Mouse (Mus musculus): ENCODE data around the gene Eif3a.

Gene Eif3a
- long read RNA-seq, experiment 1, full-length matches to known transcripts, result 6 of 145 reads
- long read RNA-seq, experiment 1, partial matches to known transcripts, result 130 of 145 reads
- long read RNA-seq, experiment 1, other reads (novel, unspliced or antisense), result 9 of 145 reads
- long read RNA-seq, experiment 2, full-length matches to known transcripts, result 1 of 154 reads
- long read RNA-seq, experiment 2, partial matches to known transcripts, result 145 of 154 reads
- long read RNA-seq, experiment 2, other reads (novel, unspliced or antisense), result 8 of 154 reads

DNA sequence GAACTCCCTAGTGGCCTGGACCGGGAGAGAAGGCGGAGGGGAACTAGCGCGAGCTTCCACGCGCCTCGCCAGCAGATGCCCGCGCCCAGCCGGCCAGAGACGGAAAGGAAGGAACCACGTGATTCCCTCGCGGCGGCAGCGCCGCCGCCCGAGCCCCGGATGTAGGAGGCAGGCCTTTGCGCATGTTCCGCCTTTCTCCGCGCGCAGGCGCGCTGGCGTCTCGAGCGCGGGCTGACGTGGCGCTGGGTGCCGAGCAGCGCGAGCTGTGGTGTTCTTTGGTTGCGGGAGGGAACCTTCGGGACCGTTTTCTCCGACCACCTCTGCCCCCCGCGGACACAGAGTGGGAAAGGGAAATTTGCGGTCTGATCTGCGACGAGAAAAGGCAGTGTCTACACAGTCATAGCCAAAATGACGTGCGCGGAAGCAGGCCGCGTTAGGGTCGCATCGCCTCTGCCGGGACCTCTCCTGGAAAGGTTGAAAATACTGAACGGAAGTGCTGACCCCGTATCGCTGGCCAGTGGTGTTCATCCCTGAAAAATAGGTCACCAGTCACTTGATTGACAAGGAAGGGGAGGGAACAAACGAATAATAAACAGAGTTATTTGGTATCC lies at the start of gene Eif3a:
Eif3a (minus strand) TSS at position 108 of the 611 bp plus-strand sequence.
- intact Hi-C loops (cut with DNase I), result no loop called here

DNA sequence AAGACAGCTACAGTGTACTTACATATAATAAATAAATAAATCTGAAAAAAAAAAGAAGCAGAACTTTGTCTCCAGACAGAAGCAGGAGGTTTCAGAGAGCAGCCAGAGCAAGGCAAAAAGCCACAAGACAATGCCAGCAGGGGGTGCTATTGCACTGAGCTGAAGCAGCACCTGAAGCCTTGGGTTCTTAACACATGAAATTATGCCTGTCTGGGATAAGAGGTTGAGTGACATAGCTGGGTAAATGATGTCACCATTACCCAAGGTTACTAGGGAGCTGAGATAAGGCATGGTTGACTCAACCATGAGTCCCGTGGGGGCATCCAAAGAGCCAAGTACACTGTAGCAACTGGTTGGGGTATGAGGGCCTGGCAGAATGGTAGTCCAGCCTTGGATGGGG lies 47.3 kb upstream of the Eif3a start:
- intact Hi-C loops (cut with DNase I), result loop anchor here (5.0 kb wide), 2 partner anchors 35 to 260 kb away; partner anchors contain the start of gene Prdx3

GRCm38 (mm10) chr19:60818677-60819076 lies 28.2 kb upstream of the Eif3a start:
- intact Hi-C loops (cut with DNase I), result no loop called here

DNA sequence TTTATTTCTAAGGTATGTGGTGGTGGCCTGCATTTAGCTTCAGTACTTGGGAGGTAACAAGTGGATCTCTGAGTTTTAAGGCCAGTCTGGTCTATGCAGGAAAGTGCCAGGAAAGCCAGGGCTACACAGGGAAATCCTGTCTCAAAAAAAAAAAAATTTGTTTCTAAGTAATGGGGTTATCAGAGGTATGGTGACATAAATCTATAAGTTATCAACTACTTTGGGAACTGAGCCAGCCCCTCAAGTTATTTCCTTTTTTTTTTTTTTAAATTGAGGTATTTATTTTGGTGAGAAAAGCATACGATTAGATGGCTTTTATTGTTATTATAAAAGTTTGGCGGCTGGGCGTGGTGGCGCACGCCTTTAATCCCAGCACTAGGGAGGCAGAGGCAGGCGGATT lies 22.7 kb upstream of the Eif3a start:
- intact Hi-C loops (cut with DNase I), result no loop called here

DNA sequence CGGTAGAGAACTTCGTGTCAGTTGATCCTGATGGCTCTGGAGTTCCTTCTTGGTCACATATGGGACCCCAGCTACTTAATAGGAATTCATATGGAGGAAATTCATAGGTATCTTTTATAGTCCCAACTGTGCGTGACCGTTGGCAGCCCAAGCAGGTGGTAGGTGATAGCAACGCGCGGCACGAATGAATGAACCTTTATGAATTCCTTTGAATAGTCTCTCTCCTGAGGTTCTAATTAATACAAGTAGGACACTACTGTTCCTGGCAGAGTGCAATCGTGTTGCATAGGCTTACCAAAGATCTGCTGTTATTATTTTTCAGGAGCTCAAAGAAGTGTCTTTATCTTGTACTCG lies 21.6 kb upstream of the Eif3a start:
- intact Hi-C loops (cut with DNase I), result no loop called here

GRCm38 (mm10) chr19:60811098-60812035 lies 20.9 kb upstream of the Eif3a start, which contains the start of gene Fam45a:
Gene Fam45a, plus strand, starts transcription at chr19:60811585.
- intact Hi-C loops (cut with DNase I), result no loop called here

GRCm38 (mm10) chr19:60809927-60810326 lies 19.5 kb upstream of the Eif3a start:
- intact Hi-C loops (cut with DNase I), result no loop called here

DNA sequence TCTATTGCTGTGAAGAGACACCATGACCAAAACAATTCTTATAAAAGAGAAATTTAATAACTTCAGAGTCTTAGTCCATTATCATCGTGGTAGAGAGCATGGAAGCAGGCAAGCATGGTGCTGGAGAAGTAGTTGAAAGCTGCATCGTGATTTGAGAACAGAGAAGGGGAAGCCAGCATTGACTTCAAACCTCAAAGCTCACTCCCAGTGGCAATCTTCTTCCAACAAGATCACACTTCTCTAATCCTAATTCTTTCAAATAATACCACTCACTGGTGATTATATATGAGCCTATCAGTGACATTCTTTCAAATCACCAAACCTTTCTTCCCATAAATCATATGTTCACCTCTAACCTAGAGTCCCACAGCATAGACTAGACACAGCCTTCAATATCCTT lies 14.4 kb upstream of the Eif3a start:
- intact Hi-C loops (cut with DNase I), result no loop called here

GRCm38 (mm10) chr19:60799867-60800569 lies 9.6 kb upstream of the Eif3a start:
- intact Hi-C loops (cut with DNase I), result no loop called here

GRCm38 (mm10) chr19:60797415-60797814 lies 7.0 kb upstream of the Eif3a start:
- intact Hi-C loops (cut with DNase I), result no loop called here

DNA sequence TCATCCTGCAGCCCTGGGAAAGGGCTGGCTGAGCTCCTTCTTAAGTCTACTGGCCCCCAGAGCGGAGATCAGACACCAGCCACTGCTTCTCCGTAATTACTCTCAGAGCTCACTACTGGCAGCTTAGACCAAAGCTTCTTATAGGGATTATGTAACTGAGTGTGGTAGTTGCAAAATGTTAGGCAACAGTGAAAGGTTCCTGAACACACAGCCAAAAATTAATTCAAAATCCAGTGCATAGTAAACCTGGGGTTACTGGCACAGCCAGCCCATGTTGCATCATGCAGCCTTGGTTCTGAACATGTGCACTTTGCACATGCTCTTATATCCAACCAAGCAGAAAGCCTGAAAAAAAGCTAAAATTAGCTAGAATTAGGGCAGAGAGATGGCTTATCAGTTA lies 4.8 kb upstream of the Eif3a start:
- intact Hi-C loops (cut with DNase I), result no loop called here

DNA sequence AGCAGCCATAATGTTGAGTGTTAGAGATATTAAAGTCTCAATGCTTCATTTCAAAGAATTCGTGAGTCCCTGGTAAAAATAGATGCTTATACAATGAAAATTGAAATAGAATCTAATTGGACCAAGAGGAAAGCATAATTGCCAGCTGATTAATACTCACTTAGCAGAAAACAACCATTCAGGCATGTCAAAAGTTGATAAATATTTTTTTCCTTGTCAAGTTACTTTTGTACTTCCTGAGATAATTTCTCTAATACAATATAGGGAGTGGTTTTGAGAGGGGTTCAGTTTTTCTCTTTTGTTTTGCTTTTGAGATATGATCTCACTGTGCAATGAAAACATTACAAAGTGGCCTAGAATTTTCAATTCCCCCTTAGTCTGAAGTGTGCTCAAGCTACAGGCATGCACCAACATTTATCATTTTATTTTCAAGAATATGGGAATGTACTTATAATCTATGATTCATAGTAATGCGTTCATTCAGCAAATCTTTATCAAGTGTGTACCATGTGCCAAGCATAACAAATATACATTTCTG lies 2.8 kb upstream of the Eif3a start:
- intact Hi-C loops (cut with DNase I), result no loop called here

GRCm38 (mm10) chr19:60791164-60791563 lies 706 bp upstream of the Eif3a start:
- intact Hi-C loops (cut with DNase I), result no loop called here

GRCm38 (mm10) chr19:60789919-60790506 lies 445 bp downstream of the Eif3a start:
- intact Hi-C loops (cut with DNase I), result no loop called here

DNA sequence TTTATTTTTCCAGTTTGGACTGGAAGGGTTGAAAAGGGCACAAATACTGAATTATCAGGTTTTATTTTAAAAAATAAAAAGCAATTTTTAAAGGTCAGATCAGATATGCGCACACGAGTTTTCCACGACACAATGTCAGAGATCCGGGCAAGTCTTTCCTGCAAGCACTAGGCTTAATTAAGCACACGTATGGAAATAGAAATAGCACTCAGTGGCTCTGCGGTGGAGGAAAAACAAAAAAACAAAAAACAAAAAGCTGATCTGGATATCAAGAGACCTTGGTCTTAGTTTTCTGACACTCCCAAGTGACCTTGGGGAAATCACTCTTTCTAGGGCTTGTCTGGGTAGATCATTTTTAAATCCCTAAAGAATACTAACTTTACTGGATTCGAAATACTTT lies 1.0 kb downstream of the Eif3a start:
- intact Hi-C loops (cut with DNase I), result no loop called here

- intact Hi-C loops (cut with DNase I), result no loop called here
Observed at GRCm38 (mm10) chr19:60788214-60788960, 2.1 kb downstream of the Eif3a start.

GRCm38 (mm10) chr19:60787465-60788150 lies 2.9 kb downstream of the Eif3a start:
- intact Hi-C loops (cut with DNase I), result no loop called here

GRCm38 (mm10) chr19:60784712-60785111 lies 5.7 kb downstream of the Eif3a start:
- intact Hi-C loops (cut with DNase I), result no loop called here

DNA sequence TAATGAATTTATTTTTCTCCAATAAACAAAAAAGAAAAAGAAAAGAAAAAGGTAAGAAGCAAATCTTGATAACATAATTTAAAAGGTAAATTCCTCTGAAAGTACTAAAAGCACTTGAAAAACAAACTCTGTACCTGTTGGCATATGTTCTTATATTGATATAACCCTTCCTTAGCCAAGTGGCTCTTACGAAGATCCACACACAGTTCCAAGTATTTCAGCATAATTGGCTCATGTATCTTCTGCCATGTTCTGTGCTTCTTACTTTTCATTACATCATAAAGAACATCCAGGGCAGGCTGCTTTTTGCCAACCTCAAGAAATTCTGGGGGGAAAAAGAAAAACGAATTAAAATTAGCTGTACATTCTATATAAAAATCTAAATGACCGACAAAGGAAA lies 8.4 kb downstream of the Eif3a start:
- intact Hi-C loops (cut with DNase I), result no loop called here
